Mouse (Mus musculus) inflammation-experienced regulatory T-cells, adult 6 months (primary cell): ENCODE measurements around the gene Ufd1. TPM values are rescaled to one million over a fixed set of nuclear protein-coding genes. Genes with fewer than 3 reads are reported as not detected.

Experiments used
- ATAC-seq: one replicate; pipeline ENCODE4 v1.8.0; 2017
- polyA plus RNA-seq, 3 experiments: library from polyadenylated mRNA; unstranded; fragments of 100-300 nt; shearing (Covaris generic); gene quantifications; one replicate each; pipeline ENCODE4 v1.2.1; 2017

Ufd1 gene
- polyA plus RNA-seq, result 100 to 1,000 TPM; 119 to 181 (median 138) TPM

DNA sequence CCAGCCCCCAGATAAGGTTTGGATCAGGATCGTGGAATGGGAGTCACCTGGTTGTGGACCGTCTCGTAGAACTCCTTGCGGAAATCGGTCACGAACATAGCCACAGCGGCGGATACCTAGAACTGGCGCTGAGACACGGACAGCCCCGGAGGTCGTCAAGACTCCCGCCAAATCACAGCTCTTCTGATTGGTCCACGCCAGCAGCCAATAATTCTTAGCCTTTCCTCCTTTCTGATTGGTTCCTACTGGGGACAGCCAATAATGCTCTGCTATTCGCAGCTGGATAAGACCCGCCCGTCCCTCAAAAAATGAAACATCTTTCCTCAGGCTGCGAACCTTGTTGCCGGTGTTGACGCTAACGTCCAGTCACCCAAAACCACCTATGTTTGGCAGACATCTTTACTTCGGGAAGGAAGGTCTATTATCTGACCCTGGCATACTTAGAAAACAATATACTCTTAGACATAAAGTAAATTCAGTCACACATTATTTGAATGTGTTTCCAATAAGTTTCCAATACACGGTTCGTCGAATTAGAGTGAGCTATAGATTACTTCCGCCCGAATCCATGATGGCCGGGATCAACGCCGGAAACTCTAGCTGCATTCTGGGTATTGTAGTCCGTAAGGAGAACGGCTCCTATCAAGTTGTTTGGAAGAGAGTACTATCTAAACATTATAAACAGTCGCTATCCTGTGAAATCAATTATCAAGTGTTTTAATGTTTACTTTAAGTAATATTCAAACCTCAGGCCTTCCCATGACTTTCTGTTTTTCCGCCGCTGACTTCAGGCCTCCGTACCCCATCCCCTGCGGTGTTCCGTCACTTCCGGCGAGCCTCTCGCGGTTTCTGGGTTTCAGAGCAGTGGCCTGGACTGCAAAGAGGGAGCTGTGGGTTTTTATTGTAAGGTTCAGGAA is at the start of gene Ufd1, which contains the start of gene Cdc45:
TSS of gene Ufd1 (plus strand) at position 312 of the 917 bp plus-strand sequence.
TSS of gene Cdc45 (minus strand) at position 520 of the 917 bp plus-strand sequence.
- peak; percentile 91 for ATAC-seq

GRCm38 (mm10) chr16:18762960-18763359 is 48.6 kb upstream of the Ufd1 start:
- no peak for ATAC-seq

DNA sequence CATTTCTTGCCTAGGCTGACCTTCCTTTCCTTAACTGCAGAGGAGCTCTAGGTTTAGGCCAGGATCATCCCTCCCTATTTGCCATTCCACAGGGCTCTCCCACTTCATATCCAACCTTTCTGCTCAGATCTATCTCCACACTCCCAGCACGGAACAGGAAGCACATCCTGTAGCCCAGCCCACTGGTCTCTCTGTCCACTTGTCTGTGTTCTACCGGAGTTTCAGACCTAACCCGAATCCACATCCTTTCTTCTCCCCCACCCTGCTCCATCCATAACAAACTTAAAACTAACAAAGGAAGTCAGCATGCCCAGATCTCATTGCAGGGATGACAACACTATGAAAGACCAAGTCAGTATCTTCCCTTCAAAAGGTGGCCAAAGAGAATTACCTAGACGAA is 45.2 kb upstream of the Ufd1 start:
- ATAC-seq, result no peak

- ATAC-seq, result no peak
Measured at GRCm38 (mm10) chr16:18769501-18769900, 42.1 kb upstream of the Ufd1 start.

GRCm38 (mm10) chr16:18773936-18774335 is 37.6 kb upstream of the Ufd1 start:
- no peak for ATAC-seq

GRCm38 (mm10) chr16:18775621-18776555 is 35.7 kb upstream of the Ufd1 start:
- no peak for ATAC-seq

- no peak for ATAC-seq
Measured at GRCm38 (mm10) chr16:18776556-18777100, 35.0 kb upstream of the Ufd1 start, which contains the start of gene Cldn5. TSS of gene Cldn5 (plus strand) at chr16:18776847.

- ATAC-seq, result no peak
Measured at GRCm38 (mm10) chr16:18777101-18778080, 34.2 kb upstream of the Ufd1 start.

DNA sequence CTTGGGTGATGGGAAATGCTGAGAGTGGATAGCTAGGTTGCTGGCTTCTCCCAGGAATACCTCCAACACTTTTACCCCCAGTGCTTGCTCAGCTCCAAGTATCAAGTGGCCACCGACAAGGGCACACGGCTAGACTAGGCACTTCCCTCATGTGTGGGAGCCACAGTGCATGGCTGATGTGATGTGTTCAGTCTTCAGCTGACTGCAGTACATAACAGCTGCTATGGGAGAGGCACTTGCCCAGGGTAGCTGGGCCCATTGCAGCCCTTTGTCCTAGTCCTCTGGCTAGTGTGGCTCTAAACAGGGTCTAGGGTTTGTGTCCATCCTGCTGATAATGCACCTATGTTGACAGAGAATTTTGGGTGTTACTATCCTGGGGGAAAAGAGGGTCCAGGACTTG is 33.1 kb upstream of the Ufd1 start:
- no peak for ATAC-seq

DNA sequence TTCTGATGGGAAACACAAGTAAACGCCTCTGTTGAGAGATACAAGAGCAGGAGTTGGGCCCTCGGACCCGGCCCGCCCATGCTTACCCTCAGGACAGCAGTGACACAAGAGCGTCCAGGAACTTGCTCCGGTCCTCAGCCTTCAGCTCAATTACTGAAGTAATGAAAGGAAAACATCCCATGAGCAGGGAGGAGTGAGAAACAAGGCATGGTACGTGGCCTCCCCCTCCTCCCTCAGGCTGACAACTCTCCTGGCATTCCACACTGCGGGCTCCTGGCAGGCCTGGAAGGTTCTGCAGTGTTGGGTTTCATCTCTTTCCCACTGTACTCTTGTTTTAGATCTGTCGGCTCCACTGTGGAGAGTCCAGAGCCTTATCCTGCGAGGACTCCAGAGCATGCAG is 29.8 kb upstream of the Ufd1 start:
- no peak for ATAC-seq

GRCm38 (mm10) chr16:18785025-18785424 is 26.6 kb upstream of the Ufd1 start:
- ATAC-seq, result no peak

DNA sequence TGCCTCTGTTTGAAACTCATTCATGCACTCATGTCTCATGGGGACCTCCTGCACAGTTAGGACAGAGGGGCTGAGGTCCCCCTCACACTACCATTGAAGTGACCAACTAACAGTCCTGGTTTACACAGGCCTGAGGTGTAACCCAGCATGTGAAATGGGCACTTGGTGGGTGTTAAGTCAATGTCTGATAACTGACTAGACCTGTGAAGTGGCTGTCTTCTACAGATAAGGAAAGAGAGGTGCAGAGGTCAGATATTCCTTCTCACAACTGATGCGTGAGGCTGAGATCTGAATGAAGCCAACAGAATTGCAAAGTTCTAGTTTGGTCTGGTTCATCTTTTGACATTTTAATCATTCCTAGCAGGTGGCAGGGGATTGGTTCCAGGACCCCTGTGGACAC is 26.1 kb upstream of the Ufd1 start:
- no peak for ATAC-seq

- no peak for ATAC-seq
Measured at GRCm38 (mm10) chr16:18786652-18787051, 24.9 kb upstream of the Ufd1 start.

- ATAC-seq, result no peak
Measured at GRCm38 (mm10) chr16:18788627-18789406, 22.8 kb upstream of the Ufd1 start.

DNA sequence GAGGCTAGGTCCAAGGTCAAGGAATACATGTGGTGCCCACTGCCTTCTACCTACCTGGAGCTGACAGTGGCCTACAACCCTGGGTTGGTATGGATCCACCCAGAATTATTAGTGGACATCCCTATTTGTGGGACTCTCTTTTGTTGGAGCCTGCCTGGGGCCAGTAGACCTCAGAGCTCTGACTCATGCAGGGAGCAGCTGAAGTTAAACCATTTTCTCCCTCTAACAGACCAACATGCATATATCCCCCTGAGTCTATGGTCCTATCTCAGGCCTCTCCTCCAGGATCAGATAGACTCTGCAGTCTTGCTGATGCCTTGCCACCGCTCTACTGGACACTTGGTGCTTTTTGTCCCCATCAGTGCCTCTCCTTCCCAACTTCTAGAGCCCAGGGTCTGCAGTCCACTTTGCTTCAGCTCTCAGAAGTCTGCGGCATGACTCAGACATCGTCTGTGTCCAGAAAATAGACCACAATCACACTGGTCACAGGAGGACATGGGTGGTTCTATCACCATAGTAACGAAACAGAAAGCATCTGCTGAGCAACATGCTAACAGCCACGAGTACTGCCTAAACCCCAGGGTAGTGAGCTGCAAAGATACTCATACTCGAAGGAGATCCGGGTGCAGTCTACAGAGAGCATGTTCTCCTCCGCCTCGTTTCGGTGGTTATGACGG is 16.2 kb upstream of the Ufd1 start:
- no peak for ATAC-seq

DNA sequence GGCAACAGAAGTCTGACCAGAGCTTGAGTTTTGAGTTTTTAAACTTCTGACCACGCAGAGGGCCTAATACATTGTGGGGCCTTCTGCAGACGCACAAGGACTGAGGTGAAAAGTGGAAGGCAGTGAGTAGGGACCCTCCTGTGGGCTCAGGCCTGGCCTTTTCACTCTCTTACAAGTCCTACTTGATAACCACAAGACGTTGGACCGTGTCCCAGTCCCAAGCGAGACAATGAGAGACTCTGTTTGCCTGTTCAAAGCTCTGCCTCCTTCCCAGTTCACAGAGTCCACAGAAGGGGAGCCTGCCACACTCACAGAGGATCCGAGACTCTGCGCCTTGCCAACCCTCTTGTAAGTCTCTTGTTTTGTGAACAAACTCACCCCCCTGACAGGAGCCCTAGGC is 14.9 kb upstream of the Ufd1 start:
- no peak for ATAC-seq

DNA sequence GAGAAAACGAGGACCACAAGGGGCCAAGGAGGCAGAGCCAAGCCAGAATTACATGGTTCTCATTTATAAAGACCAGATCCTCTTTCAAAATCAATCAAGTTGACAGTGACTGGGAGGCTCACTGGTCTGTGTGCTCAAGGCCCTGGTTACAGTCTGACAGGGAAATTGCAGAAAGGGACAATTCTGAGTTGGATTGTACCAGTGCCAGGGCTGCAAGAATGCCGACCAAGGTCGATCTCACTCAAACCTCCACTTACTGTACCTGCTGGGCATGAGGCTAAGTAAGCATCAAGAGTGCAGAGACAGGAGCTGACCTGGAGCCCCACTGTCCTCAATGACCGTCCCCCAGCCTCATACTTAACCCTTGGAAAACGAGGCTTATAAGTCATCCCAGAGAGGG is 13.4 kb upstream of the Ufd1 start:
- ATAC-seq, result no peak

- no peak for ATAC-seq
Measured at GRCm38 (mm10) chr16:18798841-18799240, 12.7 kb upstream of the Ufd1 start.

- no peak for ATAC-seq
Measured at GRCm38 (mm10) chr16:18805746-18806145, 5.8 kb upstream of the Ufd1 start.

- ATAC-seq, result no peak
Measured at GRCm38 (mm10) chr16:18809001-18809400, 2.6 kb upstream of the Ufd1 start.
